Mouse (Mus musculus): Measurements from ENCODE around the gene Keap1.
A peak's percentile ranks its signal among the peaks of the same experiment; 100 is the strongest.
"Not testable (repeated sequence)": the region's sequence is repeated elsewhere in the genome, so short reads cannot be mapped to it uniquely, and the experiment has no call there.

Keap1 gene

DNA sequence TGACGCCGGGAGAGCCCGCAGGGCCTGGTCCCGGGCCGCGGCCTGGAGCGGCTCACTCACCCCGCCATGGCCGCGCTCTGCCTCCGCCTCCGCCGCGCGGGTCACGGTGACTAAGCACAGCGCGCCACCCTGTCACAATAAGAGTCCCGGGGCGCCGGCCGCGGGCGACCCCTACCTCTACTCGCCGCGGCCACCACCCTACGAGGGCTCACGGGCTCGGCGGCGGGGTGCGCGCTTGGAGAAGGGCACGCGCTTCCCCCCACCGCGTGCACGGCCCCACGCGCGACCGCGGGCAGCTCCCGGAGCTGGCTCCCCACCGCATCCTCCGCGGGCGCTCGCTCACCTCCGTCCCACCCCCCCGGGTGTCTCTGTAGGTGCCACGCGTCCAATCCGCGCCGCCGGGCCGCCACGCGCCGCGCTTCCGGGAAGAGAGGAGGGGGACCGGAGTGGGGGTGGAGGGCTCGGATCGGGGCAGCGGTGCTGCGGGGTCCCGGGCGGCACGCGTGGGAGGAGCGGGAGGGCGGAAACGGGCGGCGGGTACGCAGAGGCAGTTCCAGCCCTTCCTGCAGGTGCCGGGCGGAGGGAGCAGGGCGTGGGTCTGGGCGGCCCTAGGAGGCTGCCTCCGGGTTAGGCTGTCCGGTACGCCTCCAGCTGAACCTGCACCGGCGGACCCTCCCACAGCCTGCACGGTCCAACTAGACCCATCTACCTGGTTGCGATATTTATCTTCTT is at the start of gene Keap1:
Gene Keap1 (minus strand): TSS at position 629 of the 732 bp plus-strand sequence.
- DNase-seq, result peak; percentile 87 to 90

DNA sequence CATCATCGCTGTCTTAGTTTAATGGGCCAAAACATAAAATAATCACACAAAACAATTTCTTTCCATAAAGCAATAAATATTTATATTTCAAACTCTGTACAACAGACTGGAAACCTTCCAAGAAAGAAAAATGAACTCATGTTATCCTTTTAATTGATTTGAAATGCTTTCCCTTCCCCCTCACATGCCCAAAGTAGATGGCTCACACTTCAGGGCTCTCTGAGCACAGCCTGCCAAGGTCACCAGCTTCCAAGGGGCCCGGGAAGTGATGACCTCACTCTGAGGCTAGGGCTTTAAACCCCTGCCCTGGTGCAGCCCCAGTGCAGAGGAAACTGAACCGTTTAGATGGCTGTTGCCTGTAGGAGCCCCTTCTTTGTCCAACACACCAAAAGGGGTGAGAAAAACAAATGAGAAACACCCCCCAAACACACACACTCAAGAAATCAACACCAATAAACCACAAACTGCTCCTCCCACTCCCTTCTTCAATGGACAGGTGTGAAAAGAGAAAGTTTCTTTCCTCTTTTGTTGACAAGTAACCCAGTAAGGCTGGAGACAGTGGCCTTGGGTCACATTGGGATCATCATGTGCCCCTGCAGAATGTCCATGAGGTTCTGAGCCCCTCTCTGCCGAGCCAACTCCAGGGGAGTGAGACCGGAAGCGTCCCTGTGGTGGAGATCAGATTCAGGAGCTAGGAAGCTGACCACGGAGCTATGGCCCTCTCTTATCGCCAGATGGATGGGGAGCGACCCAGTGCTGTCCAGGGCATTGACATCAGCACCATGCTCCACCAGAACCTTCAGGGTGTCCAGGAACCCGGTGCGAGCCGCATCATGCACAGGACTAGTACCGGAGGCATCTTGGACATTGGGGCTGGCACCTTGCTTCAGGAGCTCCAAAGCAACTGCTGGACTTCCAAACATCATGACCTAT is 49.5 kb upstream of the Keap1 start:
- peak in 1 of 2 experiments; percentile 36 for DNase-seq

DNA sequence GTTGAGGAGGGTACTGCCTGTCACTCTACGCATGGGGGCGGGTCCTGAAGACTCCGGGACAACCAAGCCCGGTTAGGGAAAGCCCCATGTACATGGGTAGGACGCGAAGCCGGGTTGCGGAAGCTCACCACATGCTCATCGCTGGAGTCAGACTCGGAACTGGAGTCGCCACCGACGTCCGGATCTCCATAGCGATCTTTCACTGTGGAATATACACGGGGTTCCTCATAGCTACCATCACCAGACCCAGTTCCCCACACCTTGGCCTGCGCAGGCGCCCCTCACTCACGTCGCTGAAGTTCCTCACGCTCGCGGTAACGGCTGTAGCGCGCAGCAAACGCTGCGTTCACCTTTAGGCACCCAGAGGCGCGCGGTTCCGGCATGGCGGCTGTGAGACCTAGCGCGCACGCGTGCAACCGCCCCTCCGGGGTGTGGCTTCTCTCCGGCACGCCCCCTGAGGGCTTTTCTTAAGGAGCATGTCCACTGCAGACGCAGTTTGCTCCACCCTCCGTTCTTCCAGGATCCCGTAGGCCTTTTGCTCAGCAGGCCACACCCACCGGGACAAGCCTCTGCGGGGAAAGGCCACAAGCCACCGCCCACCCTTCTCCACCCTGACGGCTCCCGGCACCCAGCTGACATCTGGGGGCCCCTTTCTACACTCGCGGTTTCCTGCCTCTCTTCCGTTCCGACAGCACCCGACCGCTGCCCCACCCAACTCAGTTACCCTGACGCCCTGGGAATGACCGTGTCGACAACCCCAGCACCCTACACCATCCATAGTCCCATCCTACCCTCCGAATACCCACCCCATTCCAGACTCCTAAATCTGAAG is 48.6 kb upstream of the Keap1 start, which contains the start of gene Kri1:
Gene Kri1 (minus strand): TSS at position 399 of the 832 bp plus-strand sequence.
- peak; percentile 98 for DNase-seq

DNA sequence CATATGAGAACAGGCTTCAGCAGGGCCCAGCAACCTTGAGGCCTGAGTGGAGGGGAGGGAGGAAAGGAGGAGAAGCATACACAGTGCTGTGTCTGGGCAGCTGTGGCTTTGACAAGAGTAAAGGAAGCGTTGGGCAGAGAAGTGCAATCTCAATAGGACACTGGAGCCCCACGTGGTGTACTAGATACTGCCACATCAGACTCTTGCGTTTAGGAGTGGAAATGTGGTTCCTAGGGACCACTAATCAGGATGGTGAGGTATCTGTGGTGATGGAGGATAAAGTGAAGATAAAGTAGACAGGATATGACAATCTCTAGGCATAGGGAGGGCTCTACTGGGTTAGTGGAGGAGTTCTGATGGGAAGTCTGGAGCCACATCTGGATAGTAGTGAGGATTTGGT is 47.6 kb upstream of the Keap1 start:
- DNase-seq, result no peak

DNA sequence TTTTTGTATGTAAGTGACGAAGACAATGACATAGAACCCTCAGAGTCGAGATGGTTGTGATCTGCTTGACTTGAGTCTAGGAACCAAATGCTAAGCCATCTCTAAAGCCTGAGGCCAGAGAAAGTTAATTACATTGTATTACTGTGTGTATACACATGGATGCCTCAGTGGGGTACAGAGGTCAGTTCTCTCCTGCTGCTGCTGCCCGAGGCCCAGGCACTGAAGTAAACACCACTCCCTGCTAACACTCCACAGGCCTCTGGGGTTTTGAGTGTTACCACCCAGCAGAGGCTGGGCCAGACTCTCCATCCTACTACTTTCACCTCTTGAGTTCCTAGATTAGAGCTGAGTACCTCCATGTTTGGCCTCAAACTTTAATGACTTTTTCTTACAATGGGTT is 44.8 kb upstream of the Keap1 start:
- DNase-seq, result no peak

DNA sequence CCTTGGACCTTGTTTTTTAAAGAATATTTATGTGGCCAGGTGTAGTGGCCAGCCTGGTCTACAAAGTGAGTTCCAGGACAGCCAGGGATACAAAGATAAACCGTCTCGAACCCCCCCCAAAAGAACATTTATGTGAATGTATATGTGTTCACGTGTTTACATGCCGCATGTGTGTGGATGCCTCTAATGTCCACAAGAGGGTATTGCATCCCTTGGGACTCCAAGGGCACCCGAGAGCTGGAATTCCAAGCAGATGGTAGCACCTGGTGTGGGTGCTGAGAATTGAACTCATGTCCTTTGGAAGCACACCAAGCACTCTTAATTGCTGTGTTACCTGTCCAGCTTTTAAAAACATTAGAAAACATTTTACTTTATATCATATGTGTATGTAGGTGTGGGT is 44.4 kb upstream of the Keap1 start:
- DNase-seq, result no peak

DNA sequence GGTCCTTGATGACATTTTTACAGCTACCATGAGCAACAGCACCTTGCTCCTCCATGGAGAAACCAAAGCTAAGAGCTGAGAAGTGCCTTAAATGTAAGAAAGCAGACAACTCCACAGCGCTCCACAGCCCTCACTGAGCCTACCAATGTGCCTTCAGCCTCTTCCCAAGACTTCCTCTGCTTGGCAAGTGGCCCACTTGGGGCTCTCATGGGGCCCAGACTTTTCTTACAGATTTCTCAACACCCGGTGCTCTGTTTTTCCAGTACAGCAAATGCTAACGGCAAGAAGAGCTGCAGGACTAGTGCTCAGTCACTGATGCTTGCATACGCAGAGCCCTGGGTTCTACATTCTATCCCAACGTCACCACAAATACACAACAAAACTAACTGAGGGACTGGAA is 38.6 kb upstream of the Keap1 start:
- DNase-seq, result no peak

DNA sequence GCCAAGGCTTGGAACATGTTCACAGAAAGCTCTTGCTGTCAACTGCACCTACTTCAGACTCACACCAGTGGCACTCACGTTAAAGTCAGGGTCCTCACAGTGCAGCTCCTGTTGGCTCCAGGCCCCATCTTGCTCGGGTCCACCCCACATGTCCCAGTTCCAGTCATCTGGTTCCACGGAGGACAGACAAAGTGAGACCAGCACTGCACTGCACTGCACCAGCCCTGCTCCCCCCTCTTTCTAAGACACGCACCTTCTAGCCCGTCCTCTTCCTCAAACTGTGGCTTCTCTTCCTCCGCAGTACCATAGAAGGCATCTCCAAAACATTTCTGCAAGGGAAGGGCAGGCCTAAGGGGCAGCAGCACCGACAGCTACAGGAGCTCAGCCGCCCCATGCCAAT is 37.1 kb upstream of the Keap1 start:
- DNase-seq, result no peak

DNA sequence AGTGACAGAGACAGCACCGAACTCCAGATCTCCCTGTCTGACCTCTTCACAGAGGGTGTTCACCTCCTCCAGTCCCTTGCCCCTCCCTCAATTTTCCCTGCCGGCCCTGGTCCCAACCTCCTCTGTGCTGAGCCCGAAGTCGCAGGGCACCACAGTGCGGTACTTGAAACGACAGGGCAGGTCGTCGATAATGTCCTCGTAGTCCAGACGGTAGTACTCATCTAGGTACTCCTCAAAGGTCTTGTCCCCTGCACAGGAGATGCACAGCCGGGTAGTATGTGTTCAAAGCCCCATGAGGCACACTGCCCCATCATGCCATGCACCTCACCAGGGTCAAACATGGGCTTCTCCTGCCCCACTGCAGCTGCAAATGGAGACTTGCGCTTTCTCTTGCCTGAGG is 36.6 kb upstream of the Keap1 start:
- no peak for DNase-seq

DNA sequence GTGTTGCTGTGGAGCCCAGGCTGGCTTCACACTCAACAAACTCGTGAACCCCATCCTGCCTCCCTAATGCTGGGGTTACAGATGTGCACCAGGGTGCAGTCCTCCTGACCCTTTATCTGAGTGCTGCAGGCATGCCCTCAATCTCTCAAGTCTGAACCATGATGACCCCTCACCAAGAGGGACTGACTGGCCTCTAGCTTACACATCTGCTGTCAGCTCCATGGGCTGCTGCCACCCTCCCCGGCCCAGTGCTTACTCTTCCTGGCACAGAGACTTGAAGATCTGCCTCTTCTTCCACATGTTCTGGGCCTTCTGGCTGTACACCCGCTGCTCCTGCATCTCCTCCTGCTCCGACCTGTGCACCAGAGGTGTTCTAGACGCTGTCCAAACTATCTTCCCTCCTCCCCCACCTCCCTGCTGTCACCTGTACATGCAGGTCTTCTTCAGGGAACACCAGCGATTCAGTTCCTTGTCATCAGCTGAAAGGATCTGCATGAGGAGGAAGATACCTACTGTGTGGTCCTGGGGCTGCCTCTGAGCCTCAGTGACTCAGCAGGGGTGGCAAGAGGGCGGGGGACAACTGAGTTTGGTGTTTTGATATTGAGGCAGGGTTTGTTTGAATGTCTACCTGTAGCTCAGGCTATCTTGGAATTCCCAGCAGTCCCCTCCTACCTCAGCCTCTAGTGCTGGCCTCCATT is 36.0 kb upstream of the Keap1 start:
- no peak for DNase-seq

DNA sequence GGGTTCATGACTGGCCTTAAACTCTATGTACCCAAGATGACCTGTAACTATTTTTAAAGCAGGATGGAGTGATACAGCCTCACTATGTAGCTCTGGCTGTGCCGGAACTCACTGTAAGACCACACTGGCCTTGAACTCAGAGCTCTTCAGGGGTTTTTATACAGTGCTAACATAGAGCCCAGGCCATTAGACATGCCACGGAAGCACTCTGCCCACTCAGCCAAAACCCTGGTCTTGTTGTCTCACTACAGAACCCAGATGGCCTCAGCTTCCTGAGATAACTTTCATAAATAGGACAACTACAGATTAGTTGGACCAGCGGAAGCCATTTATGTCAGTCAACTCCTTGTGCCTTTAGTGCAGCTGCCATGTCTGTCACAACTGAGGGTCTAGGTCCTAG is 35.2 kb upstream of the Keap1 start:
- DNase-seq, result no peak

DNA sequence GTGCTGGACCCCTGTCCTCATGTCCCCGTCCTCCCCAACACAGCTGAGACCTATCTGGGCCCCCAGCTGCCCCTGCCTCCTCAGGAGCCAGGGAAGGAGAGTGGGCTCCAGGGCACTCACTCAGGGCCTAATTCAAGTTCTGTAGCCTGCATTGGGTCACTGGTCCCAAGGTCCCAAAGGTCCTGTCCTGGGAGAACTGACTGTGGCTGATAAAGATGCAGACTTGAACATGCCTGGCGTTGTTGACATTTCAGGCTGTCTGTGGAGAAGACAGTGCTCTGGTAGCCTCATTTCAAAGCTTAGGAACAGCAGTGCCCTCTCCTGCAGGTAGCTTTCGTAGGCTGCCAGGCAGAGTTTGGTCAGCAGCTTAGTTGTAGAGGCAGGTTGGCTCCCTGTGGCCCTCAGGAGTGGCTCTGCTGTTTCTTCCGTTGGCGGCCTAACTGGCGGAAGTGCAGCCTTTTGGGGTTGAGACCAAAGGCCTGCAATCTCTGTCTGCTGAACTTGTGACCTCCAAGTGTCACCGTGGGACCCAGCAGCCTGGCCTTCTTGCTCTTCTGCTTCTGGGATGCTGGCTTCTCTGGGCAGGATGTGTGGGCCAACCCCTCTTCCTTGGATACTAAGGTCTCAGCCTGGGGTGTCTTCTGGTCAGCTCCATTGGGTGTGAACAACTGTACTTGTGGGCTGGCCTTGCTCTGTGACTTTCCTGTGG is 34.5 kb upstream of the Keap1 start:
- no peak for DNase-seq

DNA sequence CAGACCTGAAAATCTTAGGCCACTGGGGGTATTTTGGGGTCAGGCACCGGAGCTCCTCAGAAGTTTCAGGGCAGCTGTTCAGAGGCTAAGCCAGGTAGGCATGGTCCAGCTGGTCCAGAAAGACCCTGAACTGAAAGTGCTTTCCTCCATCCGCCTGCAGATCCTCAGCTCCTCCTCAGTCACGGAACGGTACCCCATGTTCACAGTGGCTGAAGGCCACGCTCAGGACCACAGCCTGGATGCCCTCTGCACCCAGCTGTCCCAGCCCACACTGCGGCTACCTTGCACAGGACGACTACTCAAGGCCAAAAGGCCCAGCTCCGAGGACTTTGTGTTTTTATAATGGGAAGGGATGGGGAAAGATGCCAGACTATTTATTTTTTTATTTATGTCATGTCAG is 33.9 kb upstream of the Keap1 start:
- no peak for DNase-seq

DNA sequence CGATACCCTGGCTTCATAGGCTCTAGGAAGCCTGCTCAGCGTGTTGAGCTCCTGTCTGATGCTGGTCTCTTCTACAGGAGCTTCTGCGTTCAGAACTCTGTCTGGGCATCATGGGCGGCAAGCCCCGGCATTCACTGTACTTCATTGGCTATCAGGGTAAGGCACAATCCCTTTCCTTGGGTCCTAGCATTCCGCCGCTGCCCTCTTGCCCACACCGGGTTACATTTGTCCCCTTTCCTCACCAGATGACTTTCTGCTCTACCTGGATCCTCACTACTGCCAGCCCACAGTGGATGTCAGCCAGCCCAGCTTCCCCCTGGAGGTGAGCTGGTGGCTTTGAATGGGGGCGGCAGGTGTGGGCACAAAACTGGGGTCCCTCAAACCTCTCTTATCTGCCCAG is 33.2 kb upstream of the Keap1 start:
- no peak for DNase-seq

DNA sequence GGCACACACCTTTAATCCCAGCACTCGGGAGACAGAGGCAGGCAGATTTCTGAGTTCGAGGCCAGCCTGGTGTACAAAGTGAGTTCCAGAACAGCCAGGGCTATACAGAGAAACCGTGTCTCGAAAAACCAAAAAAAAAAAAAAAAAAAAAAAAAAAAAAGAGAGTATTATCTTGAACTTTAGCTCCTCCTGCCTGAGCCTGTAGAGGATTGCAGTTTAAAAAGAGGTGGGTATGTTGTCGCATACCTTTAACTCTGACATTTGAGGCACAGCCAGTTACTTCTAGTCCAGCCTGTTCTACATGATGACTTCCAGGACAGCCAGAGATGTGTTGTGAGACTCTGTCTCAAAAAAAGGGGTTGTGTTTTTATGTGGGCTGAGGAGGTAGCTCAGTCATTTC is 30.4 kb upstream of the Keap1 start:
- DNase-seq, result not testable (repeated sequence)

DNA sequence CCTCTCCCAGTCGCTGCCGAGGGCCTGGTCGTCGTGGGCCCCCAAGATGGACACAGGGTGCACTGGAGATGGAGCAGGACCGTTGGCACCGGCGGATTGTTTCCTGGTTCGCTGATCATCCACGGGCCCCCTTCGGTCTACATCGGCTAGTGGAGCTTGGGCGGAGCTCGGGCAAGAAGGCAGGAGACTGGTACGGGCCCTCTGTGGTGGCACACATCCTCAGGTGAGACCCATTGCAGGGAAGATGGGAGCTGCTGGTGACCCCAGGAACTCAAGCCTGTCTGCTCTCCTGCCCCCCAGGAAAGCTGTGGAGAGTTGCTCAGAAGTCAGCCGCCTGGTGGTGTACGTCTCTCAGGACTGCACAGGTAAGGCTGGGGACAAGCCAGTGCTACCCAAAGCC is 29.1 kb upstream of the Keap1 start:
- no peak for DNase-seq

DNA sequence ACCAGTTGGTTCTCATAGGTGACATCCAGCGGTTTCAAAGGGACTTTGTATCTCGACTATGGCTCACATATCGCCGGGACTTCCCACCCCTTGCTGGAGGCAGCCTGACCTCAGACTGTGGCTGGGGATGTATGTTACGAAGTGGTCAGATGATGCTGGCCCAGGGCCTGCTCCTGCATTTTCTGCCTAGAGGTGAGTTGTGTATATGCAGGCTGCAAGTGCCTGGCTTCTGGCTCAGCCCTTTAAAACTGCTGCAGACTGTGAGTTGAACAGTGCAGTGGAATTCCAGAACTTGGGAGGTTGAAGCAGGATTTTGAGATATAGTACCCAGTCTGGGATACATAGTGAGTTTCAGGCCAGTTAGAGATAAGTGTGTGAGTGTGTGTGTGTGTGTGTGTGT is 27.7 kb upstream of the Keap1 start:
- no peak for DNase-seq

DNA sequence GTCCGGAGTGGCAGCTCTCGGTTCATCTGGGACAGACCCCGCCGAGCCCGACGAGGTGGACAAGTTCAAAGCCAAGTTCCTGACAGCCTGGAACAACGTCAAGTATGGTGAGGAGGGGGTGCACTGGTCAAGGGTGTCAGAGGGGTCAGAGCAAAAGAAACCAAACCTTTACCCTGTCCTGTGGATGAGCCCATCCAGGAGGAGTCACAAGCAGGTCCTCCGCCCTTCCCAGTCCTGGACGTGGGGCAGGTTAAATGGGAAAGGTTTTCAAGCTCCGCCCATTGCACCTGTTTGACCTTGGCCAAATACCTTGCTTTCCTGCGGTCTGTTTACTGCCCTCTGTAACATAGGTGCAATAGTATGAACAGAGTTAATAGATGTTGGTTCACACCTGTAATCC is 26.4 kb upstream of the Keap1 start:
- no peak for DNase-seq

DNA sequence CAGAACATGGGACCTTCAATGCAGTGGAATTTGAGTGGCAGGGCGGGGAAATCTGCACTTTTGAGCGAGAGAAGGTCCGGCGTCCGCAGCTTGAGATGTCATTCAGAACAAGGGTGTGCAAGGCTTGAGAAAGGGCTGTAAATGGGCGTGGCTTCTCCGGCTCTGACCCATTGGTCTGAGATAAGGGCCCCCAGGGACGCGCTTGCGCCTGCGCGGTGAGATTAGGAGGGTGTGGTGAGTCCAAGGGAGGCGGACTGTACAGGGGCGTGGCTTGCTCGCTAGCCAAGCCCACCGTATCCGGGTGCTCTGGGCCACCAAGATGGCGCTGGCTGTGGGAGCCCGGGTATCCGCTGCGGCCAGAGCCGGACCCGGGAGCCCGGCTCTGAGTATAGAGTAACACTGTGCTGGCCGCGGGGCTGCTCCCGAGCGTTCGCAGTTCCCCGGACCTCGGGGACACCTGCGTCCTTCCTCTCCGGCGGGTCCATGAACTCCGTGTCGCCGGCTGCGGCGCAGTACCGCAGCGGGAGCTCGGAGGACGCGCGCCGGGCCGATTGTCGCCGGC is 25.9 kb upstream of the Keap1 start, which contains the start of gene Atg4d:
Gene Atg4d (plus strand): TSS at position 294 of the 562 bp plus-strand sequence.
- DNase-seq, result peak; percentile 100

DNA sequence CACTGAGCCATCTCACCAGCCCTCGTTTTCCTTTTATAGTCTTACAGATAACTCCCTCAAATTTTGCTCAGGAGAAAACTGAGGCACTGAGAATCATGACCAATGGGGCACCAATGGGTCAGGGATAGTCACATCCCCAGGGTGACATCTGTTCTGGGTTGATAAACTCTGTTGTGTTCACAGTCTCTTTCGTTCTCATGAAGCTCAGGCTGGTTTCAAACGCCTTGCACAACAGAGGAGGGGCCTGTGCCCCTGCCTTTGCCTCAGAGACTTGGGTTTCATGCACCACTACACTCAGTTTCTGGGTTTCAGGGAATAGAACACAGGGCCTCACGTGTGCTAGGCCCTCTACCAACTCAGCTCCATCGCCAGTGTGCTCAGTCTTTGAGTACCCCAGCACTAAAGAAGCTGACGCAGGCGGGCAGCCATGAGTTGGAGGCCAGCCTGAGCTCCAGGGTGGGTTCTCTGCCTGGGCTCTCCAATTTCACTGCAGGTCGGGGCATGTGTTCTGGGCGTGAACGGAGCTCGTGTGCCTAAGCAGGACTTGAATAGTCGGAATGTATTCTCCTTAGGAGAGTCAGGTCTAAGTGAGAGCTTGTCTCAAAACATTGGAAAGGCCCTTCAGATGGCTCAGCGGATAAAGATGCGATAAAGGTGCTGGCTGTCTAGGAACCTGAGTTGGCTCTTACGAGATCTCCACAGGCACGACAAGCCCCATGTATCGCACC is 25.3 kb upstream of the Keap1 start:
- peak in 1 of 2 experiments; percentile 43 for DNase-seq

DNA sequence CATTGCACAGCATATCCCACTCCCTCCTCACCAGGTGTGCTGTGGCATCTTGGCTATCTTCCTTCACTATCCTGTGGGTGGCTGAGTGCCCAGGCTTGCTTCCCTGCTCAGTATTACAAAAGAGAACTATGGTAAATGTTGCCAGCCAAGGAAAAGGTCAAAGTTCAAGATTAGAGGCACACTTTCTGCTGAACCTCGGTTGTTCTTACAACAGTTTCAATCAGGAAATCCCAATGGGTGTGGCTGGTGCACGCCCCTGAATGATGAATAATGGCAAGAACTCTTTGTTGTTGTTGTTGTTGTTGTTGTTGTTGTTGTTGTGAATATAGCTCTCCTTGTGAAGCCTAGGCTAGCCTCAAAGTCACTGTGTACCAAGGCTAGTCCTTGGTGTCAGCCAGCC is 22.7 kb upstream of the Keap1 start:
- DNase-seq, result no peak
